Mouse (Mus musculus): ENCODE results near the gene Emc3. TPM values are rescaled to one million over a fixed set of nuclear protein-coding genes. Genes with fewer than 3 reads are reported as not detected.

Gene Emc3
- polyA plus RNA-seq, 1 experiment from 2014 or later, result 78.4 TPM

DNA sequence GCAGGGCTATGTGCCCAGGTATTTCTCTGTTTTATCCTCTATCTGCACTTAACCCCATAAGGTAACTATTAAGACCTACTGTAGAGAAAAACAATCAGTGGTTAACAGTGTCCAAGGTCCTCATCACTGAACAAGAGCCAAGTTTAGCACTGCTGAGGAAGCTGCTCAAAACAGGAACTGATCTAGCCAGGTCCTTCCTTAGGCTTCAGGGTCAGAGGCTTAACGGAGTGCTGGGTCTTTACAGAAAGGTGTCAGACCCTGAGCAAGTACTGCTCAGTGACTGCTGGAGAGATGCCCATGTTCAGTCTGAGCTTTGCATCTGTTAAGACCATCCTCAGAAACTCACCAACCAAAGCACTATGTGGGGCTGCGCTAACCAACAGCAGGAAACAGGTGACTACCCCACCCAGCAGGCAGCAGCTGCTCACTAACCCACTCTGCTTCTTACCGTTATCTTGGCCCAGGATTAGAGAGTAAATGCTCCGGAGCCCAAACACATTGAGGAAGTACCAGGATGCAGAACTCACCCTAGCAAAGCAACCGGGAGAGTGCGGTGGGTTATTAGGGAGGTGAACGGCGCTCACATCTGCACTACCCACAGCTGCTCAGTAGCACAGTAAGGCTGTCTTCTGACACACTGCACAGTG lies 13.9 kb downstream of the Emc3 start:
- TF ChIP-seq CTCF (IDR thresholded peaks at IDR 0.05; ENCODE audit: low read depth) (no peak), EP300 (optimal IDR thresholded peaks at IDR 0.05) (no peak)
- no peak overlapping the region for H3K4me3 ChIP-seq (ENCODE audit: low read depth, low read length)
- H3K36me3 ChIP-seq (ENCODE audit: control insufficient read depth, insufficient read depth, low read length), result peaks cover 43% of the 10 kb centered on the region
- no peaks in the 10 kb centered on the region for H3K27me3 ChIP-seq (ENCODE audit: control insufficient read depth, insufficient read depth, low read length)
- H3K4me1 ChIP-seq (replicated peaks; ENCODE audit: control insufficient read depth, insufficient read depth), result no peaks in the 10 kb centered on the region
- no peaks in the 10 kb centered on the region for H3K9me3 ChIP-seq (ENCODE audit: control insufficient read depth, low read length)
- no peak overlapping the region for H3K4me2 ChIP-seq (replicated peaks; ENCODE audit: low read depth)
- no peak overlapping the region for H3K27ac ChIP-seq (replicated peaks)
- DNase-seq (ENCODE audit: low spot score), result no peak
- H3K9ac ChIP-seq (ENCODE audit: low read length), result no peak overlapping the region
- ATAC-seq (ENCODE audit: low FRiP score, low TSS enrichment), result no peak
- WGBS, result 93% methylated on average over 8 of the region's 8 CpGs

- WGBS, result 97% methylated on average over 3 of the region's 3 CpGs
- ATAC-seq (ENCODE audit: low FRiP score, low TSS enrichment), result no peak
- TF ChIP-seq EP300 (optimal IDR thresholded peaks at IDR 0.05), result no peak
- no peak for TF ChIP-seq CTCF (IDR thresholded peaks at IDR 0.05; ENCODE audit: low read depth)
- H3K4me3 ChIP-seq (ENCODE audit: low read depth, low read length), result no peak overlapping the region
- H3K36me3 ChIP-seq (ENCODE audit: control insufficient read depth, insufficient read depth, low read length), result peaks cover 38% of the 10 kb centered on the region
- no peaks in the 10 kb centered on the region for H3K27me3 ChIP-seq (ENCODE audit: control insufficient read depth, insufficient read depth, low read length)
- no peak overlapping the region for H3K4me2 ChIP-seq (replicated peaks; ENCODE audit: low read depth)
- H3K9ac ChIP-seq (ENCODE audit: low read length), result no peak overlapping the region
- H3K4me1 ChIP-seq (replicated peaks; ENCODE audit: control insufficient read depth, insufficient read depth), result no peaks in the 10 kb centered on the region
- no peaks in the 10 kb centered on the region for H3K9me3 ChIP-seq (ENCODE audit: control insufficient read depth, low read length)
- no peak for DNase-seq (ENCODE audit: low spot score)
- no peak overlapping the region for H3K27ac ChIP-seq (replicated peaks)
These were observed 16.9 kb downstream of the Emc3 start for GRCm38 (mm10) chr6:113514600-113514999.

DNA sequence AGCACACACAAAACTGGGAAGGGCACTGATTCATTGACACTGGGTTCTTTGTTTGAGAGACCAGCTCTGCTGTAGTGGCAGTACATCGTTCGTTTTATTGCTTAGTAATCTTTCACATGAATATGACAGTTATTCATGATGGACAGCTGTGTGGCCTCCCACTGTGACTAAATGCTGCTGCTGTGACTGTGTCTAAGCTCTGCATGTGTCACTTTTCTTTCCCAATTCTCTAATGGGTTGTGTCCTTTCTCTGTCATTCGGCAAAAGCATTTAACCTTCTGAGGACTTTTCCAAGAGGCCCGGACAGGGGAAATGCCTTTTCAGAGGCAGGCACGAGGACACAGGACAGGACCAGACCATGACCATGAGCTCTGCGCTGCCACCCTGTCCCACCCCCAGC lies 17.5 kb downstream of the Emc3 start:
- Histone ChIP-seq H3K4me3 (ENCODE audit: low read depth, low read length) (no peak overlapping the region), H3K27me3 (ENCODE audit: control insufficient read depth, insufficient read depth, low read length) (no peaks in the 10 kb centered on the region), H3K4me2 (replicated peaks; ENCODE audit: low read depth) (no peak overlapping the region), H3K9ac (ENCODE audit: low read length) (no peak overlapping the region), H3K36me3 (ENCODE audit: control insufficient read depth, insufficient read depth, low read length) (peaks cover 33% of the 10 kb centered on the region), H3K9me3 (ENCODE audit: control insufficient read depth, low read length) (no peaks in the 10 kb centered on the region), H3K4me1 (replicated peaks; ENCODE audit: control insufficient read depth, insufficient read depth) (no peaks in the 10 kb centered on the region), H3K27ac (replicated peaks) (no peak overlapping the region)
- ATAC-seq (ENCODE audit: low FRiP score, low TSS enrichment) (no peak), DNase-seq (ENCODE audit: low spot score) (no peak)
- TF ChIP-seq CTCF (IDR thresholded peaks at IDR 0.05; ENCODE audit: low read depth), result no peak
- 81% methylated on average over 6 of the region's 6 CpGs for WGBS

- no peak overlapping the region for H3K4me2 ChIP-seq (replicated peaks; ENCODE audit: low read depth)
- H3K9me3 ChIP-seq (ENCODE audit: control insufficient read depth, low read length), result no peaks in the 10 kb centered on the region
- ATAC-seq (ENCODE audit: low FRiP score, low TSS enrichment) (no peak), DNase-seq (ENCODE audit: low spot score) (no peak)
- H3K9ac ChIP-seq (ENCODE audit: low read length), result no peak overlapping the region
- 41% methylated on average over 5 of the region's 5 CpGs for WGBS
- TF ChIP-seq EP300 (optimal IDR thresholded peaks at IDR 0.05), result no peak
- no peak for TF ChIP-seq CTCF (IDR thresholded peaks at IDR 0.05; ENCODE audit: low read depth)
- H3K36me3 ChIP-seq (ENCODE audit: control insufficient read depth, insufficient read depth, low read length), result no peaks in the 10 kb centered on the region
- no peaks in the 10 kb centered on the region for H3K27me3 ChIP-seq (ENCODE audit: control insufficient read depth, insufficient read depth, low read length)
- H3K4me1 ChIP-seq (replicated peaks; ENCODE audit: control insufficient read depth, insufficient read depth), result no peaks in the 10 kb centered on the region
- H3K4me3 ChIP-seq (ENCODE audit: low read depth, low read length), result no peak overlapping the region
- H3K27ac ChIP-seq (replicated peaks), result no peak overlapping the region
These were observed 22.5 kb downstream of the Emc3 start for GRCm38 (mm10) chr6:113508947-113509280.

GRCm38 (mm10) chr6:113508272-113508946 lies 23.0 kb downstream of the Emc3 start:
- Histone ChIP-seq H3K27ac (replicated peaks) (no peak overlapping the region), H3K27me3 (ENCODE audit: control insufficient read depth, insufficient read depth, low read length) (no peaks in the 10 kb centered on the region), H3K4me3 (ENCODE audit: low read depth, low read length) (no peak overlapping the region), H3K36me3 (ENCODE audit: control insufficient read depth, insufficient read depth, low read length) (no peaks in the 10 kb centered on the region), H3K4me1 (replicated peaks; ENCODE audit: control insufficient read depth, insufficient read depth) (no peaks in the 10 kb centered on the region), H3K4me2 (replicated peaks; ENCODE audit: low read depth) (no peak overlapping the region), H3K9me3 (ENCODE audit: control insufficient read depth, low read length) (no peaks in the 10 kb centered on the region), H3K9ac (ENCODE audit: low read length) (no peak overlapping the region)
- DNase-seq (ENCODE audit: low spot score), result no peak
- ATAC-seq (ENCODE audit: low FRiP score, low TSS enrichment), result no peak
- 62% methylated on average over 7 of the region's 7 CpGs for WGBS
- TF ChIP-seq CTCF (IDR thresholded peaks at IDR 0.05; ENCODE audit: low read depth) (no peak), EP300 (optimal IDR thresholded peaks at IDR 0.05) (no peak)

DNA sequence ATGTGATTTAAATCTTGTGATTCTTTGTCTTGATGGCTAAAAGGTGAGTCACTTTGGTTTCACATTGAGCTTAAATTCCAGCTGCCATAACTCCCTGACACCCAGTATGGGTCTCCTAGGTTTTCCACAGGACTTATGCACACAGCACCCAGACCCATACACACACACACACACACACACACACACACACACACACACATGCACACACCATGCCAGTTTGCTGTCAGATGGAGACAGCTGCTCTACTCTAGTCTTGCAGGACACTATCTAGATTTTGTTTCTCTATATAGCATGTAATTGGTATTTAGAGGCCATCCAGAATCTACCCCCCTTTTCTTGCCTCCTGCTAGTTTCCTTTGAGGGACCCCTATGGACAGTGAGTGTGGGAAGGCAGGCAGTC lies 24.3 kb downstream of the Emc3 start:
- no peak for ATAC-seq (ENCODE audit: low FRiP score, low TSS enrichment)
- no peaks in the 10 kb centered on the region for H3K4me1 ChIP-seq (replicated peaks; ENCODE audit: control insufficient read depth, insufficient read depth)
- H3K4me2 ChIP-seq (replicated peaks; ENCODE audit: low read depth), result no peak overlapping the region
- no peak for TF ChIP-seq CTCF (IDR thresholded peaks at IDR 0.05; ENCODE audit: low read depth)
- TF ChIP-seq EP300 (optimal IDR thresholded peaks at IDR 0.05), result no peak
- no peaks in the 10 kb centered on the region for H3K27me3 ChIP-seq (ENCODE audit: control insufficient read depth, insufficient read depth, low read length)
- no peak overlapping the region for H3K4me3 ChIP-seq (ENCODE audit: low read depth, low read length)
- no peaks in the 10 kb centered on the region for H3K9me3 ChIP-seq (ENCODE audit: control insufficient read depth, low read length)
- no peak overlapping the region for H3K27ac ChIP-seq (replicated peaks)
- DNase-seq (ENCODE audit: low spot score), result no peak
- no peak overlapping the region for H3K9ac ChIP-seq (ENCODE audit: low read length)
- H3K36me3 ChIP-seq (ENCODE audit: control insufficient read depth, insufficient read depth, low read length), result no peaks in the 10 kb centered on the region

Data from stomach, postnatal 0 days (tissue).